Mouse (Mus musculus) lung, postnatal 0 days (tissue): ENCODE results near the gene Hist1h1d. TPM values are rescaled to one million over a fixed set of nuclear protein-coding genes. Genes with fewer than 3 reads are reported as not detected.

Experiments used
- ATAC-seq: fragments of 200-750 bp; cut with Nextera tagmentation; 2 replicates; pipeline ENCODE4 v1.8.0; 2017; ENCODE audit warnings: moderate library complexity
- DNase-seq: peaks from one replicate; pipeline ENCODE4 v3.0.0-alpha.2; 2016; ENCODE audit warnings: low spot score
- H3K27ac ChIP-seq: fragments of 300-500 bp; sonication (generic); 2 replicates; pipeline ENCODE4 v1.5.1; 2014; ENCODE audit warnings: antibody characterized with exemption, mild to moderate bottlenecking, low read length, mixed read lengths
- H3K27me3 ChIP-seq: fragments of 300-500 bp; sonication (generic); replicated peaks from 2 replicates; pipeline ENCODE4 v1.6.1; 2014; ENCODE audit warnings: low read length, mixed read lengths; ENCODE audit not compliant: insufficient read depth
- H3K36me3 ChIP-seq: fragments of 300-500 bp; sonication (generic); 2 replicates; pipeline ENCODE4 v1.6.1; 2014; ENCODE audit warnings: low read length, mixed read lengths; ENCODE audit not compliant: insufficient read depth
- H3K4me1 ChIP-seq: fragments of 300-500 bp; sonication (generic); 2 replicates; pipeline ENCODE4 v1.6.1; 2014; ENCODE audit warnings: antibody characterized with exemption, low read depth, low read length, mixed read lengths; ENCODE audit not compliant: insufficient read depth
- H3K4me2 ChIP-seq: fragments of 300-500 bp; sonication (generic); replicated peaks from 2 replicates; pipeline ENCODE4 v1.6.1; 2014; ENCODE audit warnings: low read depth, mild to moderate bottlenecking, low read length, moderate library complexity, mixed read lengths
- H3K4me3 ChIP-seq: fragments of 300-500 bp; sonication (generic); 2 replicates; pipeline ENCODE4 v1.5.1; 2014; ENCODE audit warnings: low read depth, low read length
- H3K9ac ChIP-seq: fragments of 300-500 bp; sonication (generic); replicated peaks from 2 replicates; pipeline ENCODE4 v1.6.1; 2014; ENCODE audit warnings: low read depth, mild to moderate bottlenecking
- H3K9me3 ChIP-seq: fragments of 300-500 bp; sonication (generic); 2 replicates; pipeline ENCODE4 v1.6.1; 2016; ENCODE audit warnings: low read length, mixed read lengths
- CTCF ChIP-seq: IDR thresholded peaks from 2 replicates; pipeline ENCODE4 v1.5.1; 2016; ENCODE audit warnings: antibody characterized with exemption, mild to moderate bottlenecking
- EP300 ChIP-seq: IDR thresholded peaks from 2 replicates; pipeline ENCODE4 v1.6.1; 2016; ENCODE audit warnings: antibody characterized with exemption, mild to moderate bottlenecking, control low read depth
- WGBS: fragments of 180-500 bp; shearing (Covaris S2); extraction: QIAGEN DNeasy Blood & Tissue Kit; methylation state at CpG from one replicate; pipeline ENCODE4 v1.1.7; 2014; 5-methylcytosine and 5-hydroxymethylcytosine counted together
- polyA plus RNA-seq: library from polyadenylated mRNA; unstranded; fragments of >200 nt; fragmentation: Nextera tagmentation; extraction: Ambion mirVana; gene quantifications from 2 replicates; pipeline ENCODE4 v1.2.1, GENCODE M21; 2015

The Hist1h1d gene
- polyA plus RNA-seq, 1 experiment from 2014 or later = 0.11 TPM

DNA sequence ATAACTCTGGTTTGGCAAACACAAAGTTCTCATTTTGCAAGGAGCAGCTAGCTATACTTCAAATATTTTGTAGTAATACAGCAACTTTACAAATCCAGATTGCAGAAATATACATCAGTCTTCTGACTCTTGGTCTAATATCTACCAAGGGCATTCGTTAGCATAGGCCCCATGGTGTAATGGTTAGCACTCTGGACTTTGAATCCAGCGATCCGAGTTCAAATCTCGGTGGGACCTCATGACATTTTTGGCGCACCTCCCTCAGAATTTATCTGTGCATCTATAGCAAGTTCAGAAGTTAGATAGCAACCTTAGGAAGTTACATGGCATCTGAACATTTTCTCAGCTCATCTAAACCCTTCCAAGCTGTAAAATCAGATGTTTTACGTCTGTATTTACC, 34.2 kb upstream of the Hist1h1d start:
- DNase-seq (peak; percentile 79), ATAC-seq (peak; percentile 55)
- Histone ChIP-seq H3K4me1 (no peaks in the 10 kb centered on the region), H3K27me3 (no peaks in the 10 kb centered on the region), H3K4me2 (peak overlapping the region; percentile 65), H3K4me3 (peak overlapping the region; percentile 52), H3K9ac (no peak overlapping the region), H3K36me3 (no peaks in the 10 kb centered on the region), H3K27ac (peak overlapping the region; percentile 74), H3K9me3 (no peaks in the 10 kb centered on the region)
- TF ChIP-seq CTCF = no peak
- TF ChIP-seq EP300 = no peak; the same call in 1 of the 2 replicates
- under 1% methylated on average over 6 of the region's 6 CpGs for WGBS

GRCm38 (mm10) chr13:23519416-23519815, 33.6 kb upstream of the Hist1h1d start:
- peak overlapping the region; percentile 74 for H3K27ac ChIP-seq
- H3K4me1 ChIP-seq = no peaks in the 10 kb centered on the region
- TF ChIP-seq CTCF = no peak
- TF ChIP-seq EP300 = 0 out of 2 replicates have a peak, but pooled peaks have one; percentile 59
- peak overlapping the region; percentile 52 for H3K4me3 ChIP-seq
- WGBS = 0% methylated on average over 10 of the region's 10 CpGs
- H3K27me3 ChIP-seq = no peaks in the 10 kb centered on the region
- peak; percentile 51 for ATAC-seq
- peak overlapping the region; percentile 65 for H3K4me2 ChIP-seq
- peak; percentile 76 for DNase-seq
- H3K9me3 ChIP-seq = no peaks in the 10 kb centered on the region
- H3K36me3 ChIP-seq = no peaks in the 10 kb centered on the region
- H3K9ac ChIP-seq = no peak overlapping the region

GRCm38 (mm10) chr13:23521703-23522102, 31.4 kb upstream of the Hist1h1d start:
- no peaks in the 10 kb centered on the region for H3K36me3 ChIP-seq
- no peak for TF ChIP-seq CTCF
- no peak for TF ChIP-seq EP300
- no peak overlapping the region for H3K4me3 ChIP-seq
- H3K4me2 ChIP-seq = no peak overlapping the region
- H3K4me1 ChIP-seq = no peaks in the 10 kb centered on the region
- no peaks in the 10 kb centered on the region for H3K9me3 ChIP-seq
- H3K27ac ChIP-seq = no peak overlapping the region
- DNase-seq (peak; percentile 74), ATAC-seq (no peak)
- 2% methylated on average over 14 of the region's 14 CpGs for WGBS
- H3K9ac ChIP-seq = no peak overlapping the region
- H3K27me3 ChIP-seq = no peaks in the 10 kb centered on the region

GRCm38 (mm10) chr13:23523976-23524375, 29.1 kb upstream of the Hist1h1d start:
- Histone ChIP-seq H3K4me3 (no peak overlapping the region), H3K27ac (no peak overlapping the region), H3K9ac (no peak overlapping the region), H3K36me3 (no peaks in the 10 kb centered on the region), H3K4me2 (no peak overlapping the region), H3K9me3 (no peaks in the 10 kb centered on the region), H3K27me3 (no peaks in the 10 kb centered on the region), H3K4me1 (no peaks in the 10 kb centered on the region)
- ATAC-seq = no peak
- no peak for DNase-seq
- 39% methylated on average over 5 of the region's 5 CpGs for WGBS
- TF ChIP-seq CTCF (no peak), EP300 (no peak)

GRCm38 (mm10) chr13:23524654-23525053, 28.4 kb upstream of the Hist1h1d start:
- Histone ChIP-seq H3K4me3 (no peak overlapping the region), H3K4me2 (no peak overlapping the region), H3K36me3 (no peaks in the 10 kb centered on the region), H3K27me3 (no peaks in the 10 kb centered on the region), H3K9ac (no peak overlapping the region), H3K27ac (no peak overlapping the region), H3K9me3 (no peaks in the 10 kb centered on the region), H3K4me1 (no peaks in the 10 kb centered on the region)
- ATAC-seq = peak; percentile 27; the same call in 1 of the 2 replicates
- TF ChIP-seq CTCF = peak; percentile 92
- no peak for TF ChIP-seq EP300
- DNase-seq = peak; percentile 86
- WGBS = 11% methylated on average over 5 of the region's 5 CpGs

- DNase-seq (no peak), ATAC-seq (no peak)
- H3K4me1 ChIP-seq = no peaks in the 10 kb centered on the region
- H3K4me3 ChIP-seq = peak overlapping the region; percentile 28
- no peaks in the 10 kb centered on the region for H3K36me3 ChIP-seq
- no peaks in the 10 kb centered on the region for H3K27me3 ChIP-seq
- no peak overlapping the region for H3K27ac ChIP-seq
- H3K9me3 ChIP-seq = no peaks in the 10 kb centered on the region
- no peak for TF ChIP-seq CTCF
- TF ChIP-seq EP300 = no peak
- 4% methylated on average over 10 of the region's 10 CpGs for WGBS
- no peak overlapping the region for H3K9ac ChIP-seq
- peak overlapping the region; percentile 53 for H3K4me2 ChIP-seq
Observed at GRCm38 (mm10) chr13:23525901-23526300, 27.2 kb upstream of the Hist1h1d start.

DNA sequence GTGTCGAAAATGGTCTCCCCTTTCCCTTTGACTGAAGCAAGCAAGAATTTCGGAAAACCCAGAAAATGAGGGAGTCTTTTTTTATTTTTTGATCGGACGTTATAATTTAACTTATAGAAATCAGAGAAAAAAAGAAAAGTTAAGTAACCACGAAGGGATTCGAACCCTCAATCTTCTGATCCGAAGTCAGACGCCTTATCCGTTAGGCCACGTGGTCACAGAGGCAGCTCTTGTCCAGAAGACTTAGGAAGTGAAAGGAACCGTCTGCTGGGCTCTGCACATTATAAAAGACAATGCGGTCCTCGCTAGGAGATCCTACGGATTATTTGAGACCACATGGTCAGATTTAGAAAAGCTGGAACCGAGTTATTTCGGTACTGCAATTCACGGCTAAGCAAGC, 26.8 kb upstream of the Hist1h1d start:
- peak; percentile 94 for DNase-seq
- peak; percentile 41 for ATAC-seq

More for the DNA sequence above, 26.8 kb upstream of the Hist1h1d start:
- Histone ChIP-seq H3K9me3 (no peaks in the 10 kb centered on the region), H3K4me1 (no peaks in the 10 kb centered on the region), H3K9ac (no peak overlapping the region), H3K4me3 (peak overlapping the region; percentile 28), H3K27me3 (no peaks in the 10 kb centered on the region), H3K36me3 (no peaks in the 10 kb centered on the region), H3K4me2 (peak overlapping the region; percentile 53), H3K27ac (no peak overlapping the region)
- TF ChIP-seq CTCF (no peak), EP300 (peak; percentile 29; the same call in 1 of the 2 replicates)
- WGBS = under 1% methylated on average over 17 of the region's 17 CpGs
